Mouse (Mus musculus): Measurements from ENCODE around the gene Tldc2. TPM values are rescaled to one million over a fixed set of nuclear protein-coding genes. Genes with fewer than 3 reads are reported as not detected.

Gene Tldc2
- polyA plus RNA-seq, 1 experiment from 2014 or later = not detected

GRCm38 (mm10) chr2:157133769-157134478 lies 47.1 kb downstream of the Tldc2 start:
- no peaks in the 10 kb centered on the region for H3K4me1 ChIP-seq (ENCODE audit: control insufficient read depth, insufficient read depth, low read length)
- H3K9ac ChIP-seq (replicated peaks; ENCODE audit: low read length) = peak overlapping the region; percentile 68
- peak overlapping the region; percentile 82 for H3K4me2 ChIP-seq (ENCODE audit: low read depth, low read length)
- H3K36me3 ChIP-seq (replicated peaks; ENCODE audit: control insufficient read depth, insufficient read depth, low read depth, low read length) = no peaks in the 10 kb centered on the region
- no peaks in the 10 kb centered on the region for H3K9me3 ChIP-seq (replicated peaks; ENCODE audit: control insufficient read depth, low read length)
- no peaks in the 10 kb centered on the region for H3K27me3 ChIP-seq (ENCODE audit: control insufficient read depth, insufficient read depth, low read length)
- DNase-seq (ENCODE audit: low spot score) (peak; percentile 12), ATAC-seq (replicated peaks; ENCODE audit: insufficient number of reproducible peaks, low FRiP score, low TSS enrichment, low read depth) (no peak)
- peak overlapping the region; percentile 72 for H3K4me3 ChIP-seq (ENCODE audit: low read depth, low read length)
- H3K27ac ChIP-seq (replicated peaks; ENCODE audit: low read depth, low read length) = no peak overlapping the region
- WGBS = 17% methylated on average over 11 of the region's 11 CpGs

- no peak overlapping the region for H3K27ac ChIP-seq (replicated peaks; ENCODE audit: low read depth, low read length)
- peak overlapping the region; percentile 68 for H3K9ac ChIP-seq (replicated peaks; ENCODE audit: low read length)
- no peaks in the 10 kb centered on the region for H3K36me3 ChIP-seq (replicated peaks; ENCODE audit: control insufficient read depth, insufficient read depth, low read depth, low read length)
- peak overlapping the region; percentile 72 for H3K4me3 ChIP-seq (ENCODE audit: low read depth, low read length)
- under 1% methylated on average over 25 of the region's 25 CpGs for WGBS
- peak; percentile 60 for ATAC-seq (replicated peaks; ENCODE audit: insufficient number of reproducible peaks, low FRiP score, low TSS enrichment, low read depth)
- H3K27me3 ChIP-seq (ENCODE audit: control insufficient read depth, insufficient read depth, low read length) = no peaks in the 10 kb centered on the region
- peak; percentile 55 for DNase-seq (ENCODE audit: low spot score)
- H3K4me1 ChIP-seq (ENCODE audit: control insufficient read depth, insufficient read depth, low read length) = no peaks in the 10 kb centered on the region
- H3K4me2 ChIP-seq (ENCODE audit: low read depth, low read length) = peak overlapping the region; percentile 82
- H3K9me3 ChIP-seq (replicated peaks; ENCODE audit: control insufficient read depth, low read length) = no peaks in the 10 kb centered on the region
Observed at GRCm38 (mm10) chr2:157134479-157134931, 47.6 kb downstream of the Tldc2 start.

GRCm38 (mm10) chr2:157135014-157135413 lies 48.2 kb downstream of the Tldc2 start, which contains the start of gene Samhd1:
TSS of gene Samhd1 (minus strand) at chr2:157135265.
- ATAC-seq (replicated peaks; ENCODE audit: insufficient number of reproducible peaks, low FRiP score, low TSS enrichment, low read depth) = peak; percentile 89
- H3K27ac ChIP-seq (replicated peaks; ENCODE audit: low read depth, low read length) = no peak within 1 kb of the TSS

GRCm38 (mm10) chr2:157135529-157136120 lies 48.8 kb downstream of the Tldc2 start:
- Histone ChIP-seq H3K36me3 (replicated peaks; ENCODE audit: control insufficient read depth, insufficient read depth, low read depth, low read length) (no peaks in the 10 kb centered on the region), H3K27me3 (ENCODE audit: control insufficient read depth, insufficient read depth, low read length) (no peaks in the 10 kb centered on the region), H3K4me3 (ENCODE audit: low read depth, low read length) (peak overlapping the region; percentile 72), H3K9me3 (replicated peaks; ENCODE audit: control insufficient read depth, low read length) (no peaks in the 10 kb centered on the region), H3K4me1 (ENCODE audit: control insufficient read depth, insufficient read depth, low read length) (no peaks in the 10 kb centered on the region), H3K4me2 (ENCODE audit: low read depth, low read length) (peak overlapping the region; percentile 82), H3K27ac (replicated peaks; ENCODE audit: low read depth, low read length) (no peak overlapping the region), H3K9ac (replicated peaks; ENCODE audit: low read length) (peak overlapping the region; percentile 68)
- ATAC-seq (replicated peaks; ENCODE audit: insufficient number of reproducible peaks, low FRiP score, low TSS enrichment, low read depth) (no peak), DNase-seq (ENCODE audit: low spot score) (no peak)
- WGBS = 89% methylated on average over 10 of the region's 10 CpGs

More at GRCm38 (mm10) chr2:157135014-157135413, 48.2 kb downstream of the Tldc2 start, which contains the start of gene Samhd1:
- no peaks in the 10 kb centered on the region for H3K27me3 ChIP-seq (ENCODE audit: control insufficient read depth, insufficient read depth, low read length)
- peak within 1 kb of the TSS; percentile 82 for H3K4me2 ChIP-seq (ENCODE audit: low read depth, low read length)
- WGBS = 0% methylated on average over 32 of the region's 32 CpGs
- peak; percentile 94 for DNase-seq (ENCODE audit: low spot score)
- H3K9me3 ChIP-seq (replicated peaks; ENCODE audit: control insufficient read depth, low read length) = no peaks in the 10 kb centered on the region
- H3K9ac ChIP-seq (replicated peaks; ENCODE audit: low read length) = peak within 1 kb of the TSS; percentile 68
- H3K36me3 ChIP-seq (replicated peaks; ENCODE audit: control insufficient read depth, insufficient read depth, low read depth, low read length) = no peaks in the 10 kb centered on the region
- H3K4me1 ChIP-seq (ENCODE audit: control insufficient read depth, insufficient read depth, low read length) = no peaks in the 10 kb centered on the region
- peak within 1 kb of the TSS; percentile 72 for H3K4me3 ChIP-seq (ENCODE audit: low read depth, low read length)

GRCm38 (mm10) chr2:157136176-157136575 lies 49.3 kb downstream of the Tldc2 start:
- Histone ChIP-seq H3K27ac (replicated peaks; ENCODE audit: low read depth, low read length) (no peak overlapping the region), H3K9me3 (replicated peaks; ENCODE audit: control insufficient read depth, low read length) (no peaks in the 10 kb centered on the region), H3K4me1 (ENCODE audit: control insufficient read depth, insufficient read depth, low read length) (no peaks in the 10 kb centered on the region), H3K4me3 (ENCODE audit: low read depth, low read length) (no peak overlapping the region), H3K27me3 (ENCODE audit: control insufficient read depth, insufficient read depth, low read length) (no peaks in the 10 kb centered on the region), H3K36me3 (replicated peaks; ENCODE audit: control insufficient read depth, insufficient read depth, low read depth, low read length) (no peaks in the 10 kb centered on the region), H3K9ac (replicated peaks; ENCODE audit: low read length) (no peak overlapping the region), H3K4me2 (ENCODE audit: low read depth, low read length) (no peak overlapping the region)
- WGBS = 87% methylated on average over 4 of the region's 4 CpGs
- DNase-seq (ENCODE audit: low spot score) (no peak), ATAC-seq (replicated peaks; ENCODE audit: insufficient number of reproducible peaks, low FRiP score, low TSS enrichment, low read depth) (no peak)

- DNase-seq (ENCODE audit: low spot score) = no peak
- 85% methylated on average over 2 of the region's 2 CpGs for WGBS
- no peak overlapping the region for H3K27ac ChIP-seq (replicated peaks; ENCODE audit: low read depth, low read length)
- H3K9ac ChIP-seq (replicated peaks; ENCODE audit: low read length) = no peak overlapping the region
- H3K9me3 ChIP-seq (replicated peaks; ENCODE audit: control insufficient read depth, low read length) = no peaks in the 10 kb centered on the region
- H3K4me2 ChIP-seq (ENCODE audit: low read depth, low read length) = no peak overlapping the region
- no peaks in the 10 kb centered on the region for H3K4me1 ChIP-seq (ENCODE audit: control insufficient read depth, insufficient read depth, low read length)
- no peak overlapping the region for H3K4me3 ChIP-seq (ENCODE audit: low read depth, low read length)
- H3K36me3 ChIP-seq (replicated peaks; ENCODE audit: control insufficient read depth, insufficient read depth, low read depth, low read length) = no peaks in the 10 kb centered on the region
- H3K27me3 ChIP-seq (ENCODE audit: control insufficient read depth, insufficient read depth, low read length) = no peaks in the 10 kb centered on the region
- ATAC-seq (replicated peaks; ENCODE audit: insufficient number of reproducible peaks, low FRiP score, low TSS enrichment, low read depth) = no peak
Observed at GRCm38 (mm10) chr2:157136646-157137045, 49.8 kb downstream of the Tldc2 start.

GRCm38 (mm10) chr2:157137959-157138731 lies 51.3 kb downstream of the Tldc2 start:
- no peak overlapping the region for H3K27ac ChIP-seq (replicated peaks; ENCODE audit: low read depth, low read length)
- H3K4me3 ChIP-seq (ENCODE audit: low read depth, low read length) = no peak overlapping the region
- no peaks in the 10 kb centered on the region for H3K9me3 ChIP-seq (replicated peaks; ENCODE audit: control insufficient read depth, low read length)
- H3K4me2 ChIP-seq (ENCODE audit: low read depth, low read length) = no peak overlapping the region
- WGBS = 86% methylated on average over 9 of the region's 9 CpGs
- DNase-seq (ENCODE audit: low spot score) = no peak
- no peak for ATAC-seq (replicated peaks; ENCODE audit: insufficient number of reproducible peaks, low FRiP score, low TSS enrichment, low read depth)
- no peaks in the 10 kb centered on the region for H3K4me1 ChIP-seq (ENCODE audit: control insufficient read depth, insufficient read depth, low read length)
- H3K9ac ChIP-seq (replicated peaks; ENCODE audit: low read length) = no peak overlapping the region
- no peaks in the 10 kb centered on the region for H3K36me3 ChIP-seq (replicated peaks; ENCODE audit: control insufficient read depth, insufficient read depth, low read depth, low read length)
- no peaks in the 10 kb centered on the region for H3K27me3 ChIP-seq (ENCODE audit: control insufficient read depth, insufficient read depth, low read length)

Measured in embryonic facial prominence, embryonic 11.5 days (tissue).